Mouse (Mus musculus) adrenal gland, postnatal 10 days (tissue): ENCODE data around the gene Pfdn6. TPM values are rescaled to one million over a fixed set of nuclear protein-coding genes. Genes with fewer than 3 reads are reported as not detected.
"Not testable (repeated sequence)": the region's sequence is repeated elsewhere in the genome, so short reads cannot be mapped to it uniquely, and the experiment has no call there.

Experiments
- DNase-seq: peaks from one replicate; pipeline ENCODE4 v3.0.0; 2021; ENCODE audit warnings: mixed read lengths
- total RNA-seq, 2 experiments: library from RNA; stranded (reverse); gene quantifications; 2 replicates each; pipeline ENCODE4 v1.2.3; 2021

Pfdn6 gene
- total RNA-seq, 2 experiments from 2014 or later = 81.2 to 94.9 TPM

- DNase-seq = peak; percentile 96
Measured at GRCm38 (mm10) chr17:33915671-33916250, 24.4 kb downstream of the Pfdn6 start, which contains the start of the genes Tapbp and Zbtb22. Tapbp (plus strand) TSS chr17:33915899. Zbtb22 (plus strand) TSS chr17:33915904.

- DNase-seq = no peak
Measured at GRCm38 (mm10) chr17:33914969-33915391, 25.2 kb downstream of the Pfdn6 start.

- no peak for DNase-seq
Measured at GRCm38 (mm10) chr17:33913905-33914304, 26.2 kb downstream of the Pfdn6 start.

- DNase-seq = no peak
Measured at GRCm38 (mm10) chr17:33913264-33913663, 26.9 kb downstream of the Pfdn6 start.

GRCm38 (mm10) chr17:33911813-33912414 is 28.2 kb downstream of the Pfdn6 start:
- DNase-seq = no peak

- no peak for DNase-seq
Measured at GRCm38 (mm10) chr17:33911052-33911812, 28.9 kb downstream of the Pfdn6 start.

GRCm38 (mm10) chr17:33910346-33911051 is 29.6 kb downstream of the Pfdn6 start:
- no peak for DNase-seq

GRCm38 (mm10) chr17:33909869-33910250 is 30.3 kb downstream of the Pfdn6 start:
- peak; percentile 75 for DNase-seq

GRCm38 (mm10) chr17:33909077-33909868 is 30.9 kb downstream of the Pfdn6 start, which contains the start of gene Daxx:
Daxx (plus strand) TSS chr17:33909414.
- peak; percentile 100 for DNase-seq

- DNase-seq = peak; percentile 57
Measured at GRCm38 (mm10) chr17:33908331-33909076, 31.6 kb downstream of the Pfdn6 start.

- not testable (repeated sequence) for DNase-seq
Measured at GRCm38 (mm10) chr17:33904835-33905234, 35.3 kb downstream of the Pfdn6 start, which contains the start of gene Platr17. Platr17 (plus strand) TSS chr17:33905135.

- not testable (repeated sequence) for DNase-seq
Measured at GRCm38 (mm10) chr17:33903911-33904651, 36.1 kb downstream of the Pfdn6 start.

- no peak for DNase-seq
Measured at GRCm38 (mm10) chr17:33902491-33902890, 37.7 kb downstream of the Pfdn6 start.

- DNase-seq = no peak
Measured at GRCm38 (mm10) chr17:33902079-33902478, 38.1 kb downstream of the Pfdn6 start.

GRCm38 (mm10) chr17:33901653-33902052 is 38.5 kb downstream of the Pfdn6 start:
- no peak for DNase-seq

GRCm38 (mm10) chr17:33900989-33901314 is 39.2 kb downstream of the Pfdn6 start:
- DNase-seq = no peak

- DNase-seq = no peak
Measured at GRCm38 (mm10) chr17:33900281-33900988, 39.7 kb downstream of the Pfdn6 start.

GRCm38 (mm10) chr17:33899642-33900041 is 40.5 kb downstream of the Pfdn6 start:
- no peak for DNase-seq

- DNase-seq = not testable (repeated sequence)
Measured at GRCm38 (mm10) chr17:33898193-33898592, 42.0 kb downstream of the Pfdn6 start.
